ENCODE assay signal across 8 mouse cellular contexts in genomic region chr7:126946530-126946929, GRCm38 (mm10). TPM values are rescaled to one million over a fixed set of nuclear protein-coding genes. Genes with fewer than 3 reads are reported as not detected.
DNase-seq lines count a peak whose midpoint lies in the region; ATAC-seq and TF ChIP-seq lines count a peak whose summit lies in the region.

No protein-coding gene starts in this region.

- H3K27ac ChIP-seq in hindbrain, embryonic 11.5 days (ENCODE audit: low read depth, low read length) = no peak overlapping the region
- no peak overlapping the region for H3K27ac ChIP-seq in hindbrain, embryonic 16.5 days (ENCODE audit: low read depth, low read length)
- no peak overlapping the region for H3K27ac ChIP-seq in lung, postnatal 0 days (ENCODE audit: low read length)

- no peak for ATAC-seq in hindbrain, embryonic 11.5 days (ENCODE audit: low FRiP score)
- no peak for ATAC-seq in hindbrain, embryonic 16.5 days
- ATAC-seq in lung, postnatal 0 days = peak; percentile 42; the same call in 1 of the 2 replicates
- ATAC-seq in granulocyte monocyte progenitor cell, adult 5-6 weeks (replicated peaks; ENCODE audit: poor library complexity, severe bottlenecking) = no peak

- no peak overlapping the region for H3K4me3 ChIP-seq in hindbrain, embryonic 11.5 days (ENCODE audit: low read depth, low read length)
- no peak overlapping the region for H3K4me3 ChIP-seq in hindbrain, embryonic 16.5 days (ENCODE audit: low read length)
- H3K4me3 ChIP-seq in lung, postnatal 0 days (ENCODE audit: low read depth, low read length) = no peak overlapping the region

- no peak overlapping the region for H3K9ac ChIP-seq in hindbrain, embryonic 11.5 days (ENCODE audit: low read depth, low read length)
- no peak overlapping the region for H3K9ac ChIP-seq in hindbrain, embryonic 16.5 days (ENCODE audit: low read depth, low read length)
- H3K9ac ChIP-seq in lung, postnatal 0 days (replicated peaks; ENCODE audit: low read depth) = no peak overlapping the region

- TF ChIP-seq CTCF in brain, embryonic 14.5 days (IDR thresholded peaks at IDR 0.05; ENCODE audit: borderline replicate concordance, extremely low read depth, insufficient read depth, insufficient read length) = peak; percentile 60
- peak; percentile 84 for TF ChIP-seq CTCF in lung, postnatal 0 days (IDR thresholded peaks at IDR 0.05)

- no peaks in the 10 kb centered on the region for H3K9me3 ChIP-seq in hindbrain, embryonic 11.5 days (ENCODE audit: control insufficient read depth, low read length)
- H3K9me3 ChIP-seq in hindbrain, embryonic 16.5 days (ENCODE audit: control insufficient read depth, low read length) = no peaks in the 10 kb centered on the region
- H3K9me3 ChIP-seq in lung, postnatal 0 days (ENCODE audit: low read length) = no peaks in the 10 kb centered on the region

- H3K4me2 ChIP-seq in hindbrain, embryonic 11.5 days (replicated peaks; ENCODE audit: low read depth, low read length) = no peak overlapping the region
- H3K4me2 ChIP-seq in hindbrain, embryonic 16.5 days (ENCODE audit: low read length) = no peak overlapping the region
- no peak overlapping the region for H3K4me2 ChIP-seq in lung, postnatal 0 days (replicated peaks; ENCODE audit: low read depth, low read length)

- peak; percentile 48 for DNase-seq in hindbrain, embryonic 11.5 days (ENCODE audit: low spot score)
- DNase-seq in right cerebral cortex, postnatal 14 days = peak; percentile 44
- DNase-seq in right cerebral cortex, adult 18-20 months = no peak
- peak; percentile 55 for DNase-seq in brain, embryonic 14.5 days (ENCODE audit: low read depth)
- DNase-seq in lung, postnatal 0 days (ENCODE audit: low spot score) = peak; percentile 56
- DNase-seq in frontal cortex, postnatal 25 days (ENCODE audit: low spot score in 2 of 2) = no peak

- TF ChIP-seq EP300 in lung, postnatal 0 days (IDR thresholded peaks at IDR 0.05) = no peak

- no peaks in the 10 kb centered on the region for H3K36me3 ChIP-seq in hindbrain, embryonic 11.5 days (ENCODE audit: control insufficient read depth, insufficient read depth, low read length)
- H3K36me3 ChIP-seq in hindbrain, embryonic 16.5 days (ENCODE audit: control insufficient read depth, insufficient read depth, low read length) = peaks cover 18% of the 10 kb centered on the region
- H3K36me3 ChIP-seq in lung, postnatal 0 days (ENCODE audit: insufficient read depth, low read length) = no peaks in the 10 kb centered on the region; the same call in 1 of the 2 replicates

- TF ChIP-seq POLR2A in brain, embryonic 14.5 days (IDR thresholded peaks at IDR 0.05; ENCODE audit: borderline replicate concordance, extremely low read depth, insufficient read depth, insufficient read length, poor library complexity, severe bottlenecking) = no peak

- H3K4me1 ChIP-seq in hindbrain, embryonic 11.5 days (replicated peaks; ENCODE audit: control insufficient read depth, insufficient read depth, low read length) = peaks cover 4% of the 10 kb centered on the region; the same call in 1 of the 2 replicates
- peaks cover 13% of the 10 kb centered on the region for H3K4me1 ChIP-seq in hindbrain, embryonic 16.5 days (ENCODE audit: control insufficient read depth, insufficient read depth, low read depth, low read length)
- H3K4me1 ChIP-seq in lung, postnatal 0 days (ENCODE audit: insufficient read depth, low read depth, low read length) = peaks cover 5% of the 10 kb centered on the region; the same call in 1 of the 2 replicates

- peaks cover 15% of the 10 kb centered on the region for H3K27me3 ChIP-seq in hindbrain, embryonic 11.5 days (ENCODE audit: control insufficient read depth, insufficient read depth, low read length)
- H3K27me3 ChIP-seq in hindbrain, embryonic 16.5 days (replicated peaks; ENCODE audit: control insufficient read depth, insufficient read depth, low read length) = no peaks in the 10 kb centered on the region
- H3K27me3 ChIP-seq in lung, postnatal 0 days (replicated peaks; ENCODE audit: insufficient read depth, low read length) = peaks cover 13% of the 10 kb centered on the region

- 47% methylated on average over 3 of the region's 3 CpGs for WGBS in hindbrain, embryonic 11.5 days
- 46% methylated on average over 3 of the region's 3 CpGs for WGBS in hindbrain, embryonic 16.5 days
- 42% methylated on average over 3 of the region's 3 CpGs for WGBS in lung, postnatal 0 days

RNA-seq across cellular contexts. Expression of gene Asphd1, which starts 2.9 kb away (rescaled TPM):
- 0.90 and 0.92 TPM in 2 replicates for polyA plus RNA-seq in hindbrain, embryonic 11.5 days (2014; fragmentation: Nextera tagmentation; extraction: Ambion mirVana)
- polyA plus RNA-seq in hindbrain, embryonic 16.5 days (2015; fragmentation: Nextera tagmentation; extraction: Ambion mirVana) = 9.4 and 11.5 TPM in 2 replicates
- 21.0 and 21.2 TPM in 2 replicates for polyA plus RNA-seq in brain, embryonic 14.5 days (2012; rRNA removed)
- not detected in 2 replicates for polyA plus RNA-seq in lung, postnatal 0 days (2015; fragmentation: Nextera tagmentation; extraction: Ambion mirVana)
- total RNA-seq in granulocyte monocyte progenitor cell, adult 5-6 weeks (2014; fragmentation: Nextera tagmentation) = not detected in 2 replicates
- total RNA-seq in granulocyte monocyte progenitor cell, adult 5-6 weeks (2017) = not detected in 2 replicates

RNA-seq across cellular contexts. Expression of gene Sez6l2, which starts 3.8 kb away (rescaled TPM):
- 13.2 and 14.2 TPM in 2 replicates for polyA plus RNA-seq in hindbrain, embryonic 11.5 days (2014; fragmentation: Nextera tagmentation; extraction: Ambion mirVana)
- 54.9 and 56.7 TPM in 2 replicates for polyA plus RNA-seq in hindbrain, embryonic 16.5 days (2015; fragmentation: Nextera tagmentation; extraction: Ambion mirVana)
- 84.2 and 129 TPM in 2 replicates for polyA plus RNA-seq in brain, embryonic 14.5 days (2012; rRNA removed)
- polyA plus RNA-seq in lung, postnatal 0 days (2015; fragmentation: Nextera tagmentation; extraction: Ambion mirVana) = 1.7 and 3.0 TPM in 2 replicates
- 3.4 and 6.4 TPM in 2 replicates for total RNA-seq in granulocyte monocyte progenitor cell, adult 5-6 weeks (2014; fragmentation: Nextera tagmentation)
- 0.46 and 1.4 TPM in 2 replicates for total RNA-seq in granulocyte monocyte progenitor cell, adult 5-6 weeks (2017)

RNA-seq across cellular contexts. Expression of gene Kctd13, which starts 17.9 kb away (rescaled TPM):
- polyA plus RNA-seq in hindbrain, embryonic 11.5 days (2014; fragmentation: Nextera tagmentation; extraction: Ambion mirVana) = 30.1 and 33.5 TPM in 2 replicates
- 126 and 134 TPM in 2 replicates for polyA plus RNA-seq in hindbrain, embryonic 16.5 days (2015; fragmentation: Nextera tagmentation; extraction: Ambion mirVana)
- polyA plus RNA-seq in brain, embryonic 14.5 days (2012; rRNA removed) = 91.1 and 108 TPM in 2 replicates
- 12.1 and 14.9 TPM in 2 replicates for polyA plus RNA-seq in lung, postnatal 0 days (2015; fragmentation: Nextera tagmentation; extraction: Ambion mirVana)
- total RNA-seq in granulocyte monocyte progenitor cell, adult 5-6 weeks (2014; fragmentation: Nextera tagmentation) = 12.4 and 23.1 TPM in 2 replicates
- 9.7 and 10.3 TPM in 2 replicates for total RNA-seq in granulocyte monocyte progenitor cell, adult 5-6 weeks (2017)

RNA-seq across cellular contexts. Expression of gene Tmem219, which starts 23.8 kb away (rescaled TPM):
- 25.3 and 28.6 TPM in 2 replicates for polyA plus RNA-seq in hindbrain, embryonic 11.5 days (2014; fragmentation: Nextera tagmentation; extraction: Ambion mirVana)
- polyA plus RNA-seq in hindbrain, embryonic 16.5 days (2015; fragmentation: Nextera tagmentation; extraction: Ambion mirVana) = 34.0 and 35.9 TPM in 2 replicates
- polyA plus RNA-seq in brain, embryonic 14.5 days (2012; rRNA removed) = 28.3 and 36.8 TPM in 2 replicates
- 42.5 and 45.0 TPM in 2 replicates for polyA plus RNA-seq in lung, postnatal 0 days (2015; fragmentation: Nextera tagmentation; extraction: Ambion mirVana)
- 27.9 and 31.9 TPM in 2 replicates for total RNA-seq in granulocyte monocyte progenitor cell, adult 5-6 weeks (2014; fragmentation: Nextera tagmentation)
- 20.0 and 26.5 TPM in 2 replicates for total RNA-seq in granulocyte monocyte progenitor cell, adult 5-6 weeks (2017)

RNA-seq across cellular contexts. Expression of gene Cdipt, which starts 29.2 kb away (rescaled TPM):
- polyA plus RNA-seq in hindbrain, embryonic 11.5 days (2014; fragmentation: Nextera tagmentation; extraction: Ambion mirVana) = 68.9 and 69.5 TPM in 2 replicates
- 160 and 162 TPM in 2 replicates for polyA plus RNA-seq in hindbrain, embryonic 16.5 days (2015; fragmentation: Nextera tagmentation; extraction: Ambion mirVana)
- 153 and 166 TPM in 2 replicates for polyA plus RNA-seq in brain, embryonic 14.5 days (2012; rRNA removed)
- 164 and 173 TPM in 2 replicates for polyA plus RNA-seq in lung, postnatal 0 days (2015; fragmentation: Nextera tagmentation; extraction: Ambion mirVana)
- total RNA-seq in granulocyte monocyte progenitor cell, adult 5-6 weeks (2014; fragmentation: Nextera tagmentation) = 72.3 and 78.9 TPM in 2 replicates
- total RNA-seq in granulocyte monocyte progenitor cell, adult 5-6 weeks (2017) = 38.2 and 63.1 TPM in 2 replicates

Comparison
In these comparisons a context has a peak if more than half of its experiments do, and no peak if none do; other contexts are left out.
1. DNase-seq: peak in hindbrain, embryonic 11.5 days (single experiment), right cerebral cortex, postnatal 14 days (single experiment), brain, embryonic 14.5 days (single experiment) and lung, postnatal 0 days (single experiment); none in right cerebral cortex, adult 18-20 months (single experiment) and frontal cortex, postnatal 25 days (0 of 2).